Mouse (Mus musculus) stomach, postnatal 0 days (tissue): ENCODE measurements around the gene Fars2.

Experiments used
- CTCF ChIP-seq: IDR thresholded peaks from 2 replicates; pipeline ENCODE4 v1.5.1; 2016; ENCODE audit warnings: antibody characterized with exemption, low read depth, mild to moderate bottlenecking, moderate library complexity
- EP300 ChIP-seq: optimal IDR thresholded peaks from 2 replicates; pipeline ENCODE3; 2016; ENCODE audit warnings: antibody characterized with exemption

- TF ChIP-seq CTCF: no peak
- TF ChIP-seq EP300: no peak
These were observed 188.1 kb downstream of the Fars2 start for GRCm38 (mm10) chr13:36305306-36305705.
